Mouse (Mus musculus): ENCODE data around the gene Lime1.

The Lime1 gene

GRCm38 (mm10) chr2:181391541-181391940 lies 11.7 kb downstream of the Lime1 start:
- no peak for DNase-seq

DNA sequence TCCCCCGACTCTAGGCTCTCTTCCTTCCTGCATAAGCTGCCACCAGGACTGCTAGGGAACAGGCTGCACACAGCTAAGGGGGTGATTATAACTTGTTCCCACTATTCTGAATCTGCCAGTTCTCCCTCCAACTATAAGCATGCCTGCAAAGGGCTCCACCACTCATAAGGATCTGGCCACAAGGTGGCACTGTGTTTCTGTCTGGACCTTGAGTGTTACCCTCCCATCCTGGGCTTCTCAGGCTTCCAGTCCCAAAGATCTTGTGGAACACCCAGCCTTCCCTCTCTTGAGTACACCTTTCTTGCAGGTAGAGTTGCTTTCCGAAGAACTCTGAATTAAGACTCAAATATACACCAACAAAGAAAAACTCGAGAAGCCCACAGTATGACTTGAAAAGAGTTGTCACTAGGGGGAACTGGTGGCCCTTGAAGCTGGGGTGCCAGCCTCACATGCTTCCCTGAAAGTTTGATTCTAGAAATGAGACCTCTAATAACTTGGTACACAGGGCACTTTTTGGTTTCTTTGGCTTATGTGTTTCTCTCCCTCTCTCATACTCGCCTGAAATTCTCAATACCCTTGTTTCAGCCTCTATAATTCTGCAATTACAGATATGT lies 12.8 kb downstream of the Lime1 start:
- DNase-seq: peak; percentile 94 to 96

DNA sequence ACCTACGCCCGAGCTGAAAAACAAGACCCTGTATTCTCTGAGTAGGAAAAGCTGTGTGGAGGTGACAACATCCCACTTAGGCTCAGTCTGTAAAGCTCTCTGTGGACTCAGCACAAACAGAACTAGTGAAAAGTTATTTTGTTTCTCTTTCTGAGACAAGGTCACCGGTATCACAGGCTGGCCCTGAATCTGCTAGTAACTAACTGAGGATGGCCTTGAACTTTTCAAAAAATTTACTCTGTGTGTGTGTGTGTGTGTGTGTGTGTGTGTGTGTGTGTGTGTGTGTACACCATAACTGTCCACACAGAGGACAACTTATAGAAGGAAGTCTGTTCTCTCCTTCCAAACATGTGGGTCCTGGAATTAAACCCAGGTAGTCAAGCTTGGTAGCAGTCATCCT lies 14.2 kb downstream of the Lime1 start:
- DNase-seq: no peak

- DNase-seq: peak; percentile 44 to 45
These were observed 17.4 kb downstream of the Lime1 start for GRCm38 (mm10) chr2:181397207-181397761.

- DNase-seq: no peak
These were observed 21.6 kb downstream of the Lime1 start for GRCm38 (mm10) chr2:181401497-181401896.

DNA sequence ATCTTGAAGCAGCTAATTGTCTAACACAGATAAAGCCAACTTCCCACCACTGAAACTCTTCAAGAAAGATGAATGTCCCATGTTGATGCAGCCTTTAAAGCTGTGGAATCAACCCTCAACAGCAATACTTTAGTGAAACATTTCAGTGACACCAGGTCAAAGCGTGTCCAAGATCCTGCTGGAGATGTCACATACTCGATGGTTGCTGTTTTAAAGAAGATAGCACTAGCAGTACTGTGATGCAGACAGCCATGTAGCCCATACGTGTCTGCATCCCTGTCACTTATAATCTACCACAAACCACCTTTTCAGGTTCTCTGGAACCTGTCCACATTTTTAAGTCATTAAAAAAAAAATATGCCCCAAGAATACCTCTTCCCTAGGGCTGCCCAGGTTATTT lies 23.8 kb downstream of the Lime1 start:
- DNase-seq: no peak

DNA sequence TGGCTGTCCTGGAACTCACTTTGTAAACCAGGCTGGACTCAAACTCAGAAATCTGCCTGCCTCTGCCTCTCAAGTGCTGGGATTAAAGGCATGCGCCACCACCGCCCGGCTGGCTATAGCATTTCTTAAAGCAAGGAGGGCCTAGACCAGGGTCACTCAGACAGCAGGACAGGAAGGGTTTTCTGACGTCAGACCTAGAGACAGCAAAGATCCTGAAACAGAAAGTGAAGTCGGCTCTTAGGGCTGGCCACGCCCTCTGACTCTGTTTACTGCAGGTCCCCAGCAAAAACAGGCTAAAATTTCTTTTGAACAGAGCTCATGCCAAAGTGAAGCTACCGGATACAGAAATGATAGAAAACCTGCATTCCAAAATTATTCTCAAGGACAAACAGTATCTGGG lies 29.8 kb downstream of the Lime1 start:
- no peak for DNase-seq

DNA sequence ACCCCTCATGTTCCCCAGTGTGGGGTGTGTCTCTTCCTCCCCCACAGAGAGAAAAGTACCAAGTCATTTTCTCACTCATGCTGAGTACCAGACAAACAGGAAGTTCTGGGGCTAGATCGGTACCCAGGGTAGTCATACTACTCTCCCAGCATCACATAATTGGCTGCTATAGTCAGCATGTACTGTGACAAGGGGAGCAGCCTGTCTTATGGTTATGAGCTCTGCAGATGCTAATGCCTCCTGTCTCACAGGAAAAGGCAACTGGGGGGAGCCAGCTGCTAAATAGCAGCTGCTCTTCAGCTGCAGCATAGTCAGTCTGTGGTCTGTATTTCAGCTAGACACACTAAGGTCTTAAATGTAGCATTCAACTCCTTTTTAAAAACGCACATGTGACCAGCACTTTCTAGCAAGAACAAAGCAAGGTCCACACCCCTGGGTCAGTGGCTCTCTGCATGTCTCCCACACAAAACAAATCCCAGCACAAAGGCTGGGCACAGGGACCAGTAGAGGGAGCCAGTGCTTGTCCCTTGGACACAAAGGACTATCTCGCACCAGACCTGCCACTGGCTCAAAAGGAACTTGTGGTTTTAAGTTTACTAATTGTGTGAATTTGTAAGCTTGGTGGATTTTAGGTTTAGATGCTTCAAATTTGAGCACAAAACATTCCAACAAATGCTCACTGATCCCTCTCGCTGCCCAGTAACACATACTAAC lies 31.0 kb downstream of the Lime1 start:
- DNase-seq: peak; percentile 78 to 80

- no peak for DNase-seq
These were observed 33.3 kb downstream of the Lime1 start for GRCm38 (mm10) chr2:181413141-181413540.

- DNase-seq: peak; percentile 84 to 87
These were observed 36.1 kb downstream of the Lime1 start for GRCm38 (mm10) chr2:181415945-181416344.

GRCm38 (mm10) chr2:181419359-181419758 lies 39.5 kb downstream of the Lime1 start:
- no peak for DNase-seq

DNA sequence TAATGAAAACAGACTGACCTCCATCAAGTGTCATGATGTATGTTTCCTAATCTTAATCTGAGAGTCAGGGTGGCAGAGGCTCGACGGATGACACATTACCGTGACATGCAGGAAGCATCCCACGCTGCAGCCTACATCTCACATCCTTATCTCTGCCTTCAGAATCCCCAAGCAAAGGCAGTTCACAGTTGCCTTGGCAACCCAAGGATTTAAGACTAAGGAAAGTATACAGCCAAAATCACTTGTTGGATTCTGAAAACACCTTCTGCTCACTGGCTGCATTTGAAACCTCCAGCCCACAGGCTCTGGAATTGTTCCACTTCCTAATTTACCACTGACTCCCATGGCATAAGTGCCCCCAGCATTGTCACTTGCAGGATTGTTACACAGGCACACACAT lies 40.5 kb downstream of the Lime1 start:
- no peak for DNase-seq

DNA sequence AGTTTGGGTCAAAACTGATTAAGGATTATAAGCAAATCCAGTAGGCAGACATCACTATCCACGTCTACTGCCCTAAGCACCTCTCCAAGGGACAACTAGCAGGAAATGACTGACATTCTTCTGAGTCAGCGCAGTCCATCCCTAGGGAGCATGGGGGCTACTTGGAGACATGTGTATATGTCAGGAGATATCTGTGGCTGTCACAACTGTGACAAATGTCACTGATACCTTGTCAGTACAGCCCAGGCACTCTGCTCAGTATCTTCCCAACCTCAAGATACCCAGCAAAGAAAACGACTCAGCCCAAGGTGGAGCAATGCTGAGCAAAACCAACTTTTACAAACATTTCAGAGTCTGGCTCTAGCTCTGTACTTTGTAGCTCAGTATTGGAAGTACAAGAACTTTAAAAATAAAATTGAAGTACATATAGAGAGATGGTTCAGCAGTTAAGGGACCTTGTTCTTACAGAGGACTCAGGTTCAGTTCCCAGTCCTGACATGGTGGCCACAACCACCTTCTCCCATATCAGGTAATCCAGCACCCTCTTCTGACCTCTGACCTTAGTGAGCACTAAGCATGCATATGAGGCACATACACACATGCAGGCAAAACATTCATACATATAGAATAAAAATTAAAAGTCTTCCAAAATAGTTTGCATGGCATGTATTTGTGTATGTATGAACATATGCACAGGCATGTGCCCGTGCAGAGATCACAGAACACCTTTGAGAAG lies 41.2 kb downstream of the Lime1 start:
- no peak for DNase-seq

DNA sequence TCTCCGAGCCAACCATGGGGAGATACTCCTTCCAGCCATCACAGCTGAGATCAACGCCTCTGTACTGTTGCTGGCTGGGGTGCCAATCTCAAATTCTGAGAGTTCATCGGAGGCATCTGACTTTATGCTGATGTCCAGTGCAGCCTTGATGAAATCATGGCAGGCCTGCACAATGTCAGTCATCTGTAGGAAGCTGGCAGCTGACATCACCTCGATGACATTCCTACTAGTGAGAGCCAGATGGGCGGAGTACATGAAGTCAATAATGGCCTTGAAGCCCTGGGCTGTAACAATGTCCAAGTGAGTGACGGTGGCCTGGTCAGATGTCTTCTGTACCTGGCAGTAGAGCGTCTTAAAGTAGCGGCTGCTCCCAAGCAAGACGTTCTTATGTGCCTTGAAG lies 44.0 kb downstream of the Lime1 start:
- no peak for DNase-seq

All from cerebellum, postnatal 10 days (tissue).